Mouse (Mus musculus) neural tube, embryonic 12.5 days (tissue): Measurements from ENCODE around the gene Wwox. TPM values are rescaled to one million over a fixed set of nuclear protein-coding genes. Genes with fewer than 3 reads are reported as not detected.

Experiments used
- ATAC-seq: fragments of 200-750 bp; cut with Nextera tagmentation; 2 replicates; pipeline ENCODE4 v1.8.0; 2017; ENCODE audit warnings: low read depth, mild to moderate bottlenecking, moderate TSS enrichment, moderate library complexity; ENCODE audit not compliant: low FRiP score
- H3K27ac ChIP-seq: fragments of 300-500 bp; sonication (generic); 2 replicates; pipeline ENCODE4 v1.5.1; 2016
- H3K27me3 ChIP-seq: fragments of 300-500 bp; sonication (generic); replicated peaks from 2 replicates; pipeline ENCODE4 v1.6.1; 2016; ENCODE audit warnings: mild to moderate bottlenecking
- H3K36me3 ChIP-seq: fragments of 300-500 bp; sonication (generic); 2 replicates; pipeline ENCODE4 v1.6.1; 2016; ENCODE audit warnings: mild to moderate bottlenecking
- H3K4me1 ChIP-seq: fragments of 300-500 bp; sonication (generic); 2 replicates; pipeline ENCODE4 v1.6.1; 2016
- H3K4me2 ChIP-seq: fragments of 300-500 bp; sonication (generic); replicated peaks from 2 replicates; pipeline ENCODE4 v1.6.1; 2016; ENCODE audit warnings: mild to moderate bottlenecking
- H3K4me3 ChIP-seq: fragments of 300-500 bp; sonication (generic); 2 replicates; pipeline ENCODE4 v1.5.1; 2016
- H3K9ac ChIP-seq: fragments of 300-500 bp; sonication (generic); 2 replicates; pipeline ENCODE4 v1.6.1; 2016; ENCODE audit warnings: mild to moderate bottlenecking
- H3K9me3 ChIP-seq: fragments of 300-500 bp; sonication (generic); 2 replicates; pipeline ENCODE4 v1.6.1; 2016; ENCODE audit warnings: mild to moderate bottlenecking
- WGBS: fragments of 180-500 bp; shearing (Covaris S2); methylation state at CpG from one replicate; pipeline ENCODE4 v1.1.7; 2016; 5-methylcytosine and 5-hydroxymethylcytosine counted together
- polyA plus RNA-seq: library from polyadenylated mRNA; unstranded; fragments of >200 nt; fragmentation: Nextera tagmentation; extraction: Ambion mirVana; gene quantifications from 2 replicates; pipeline ENCODE4 v1.2.1, GENCODE M21; 2016

Wwox gene
- polyA plus RNA-seq, 1 experiment from 2014 or later, result 12.7 TPM

- peaks cover 5% of the 10 kb centered on the region; the same call in 1 of the 2 replicates for H3K4me1 ChIP-seq
- no peaks in the 10 kb centered on the region for H3K36me3 ChIP-seq
- H3K27me3 ChIP-seq, result no peaks in the 10 kb centered on the region
- H3K4me3 ChIP-seq, result no peak overlapping the region
- 83% methylated on average over 6 of the region's 6 CpGs for WGBS
- H3K9me3 ChIP-seq, result no peaks in the 10 kb centered on the region
- no peak overlapping the region for H3K4me2 ChIP-seq
- H3K9ac ChIP-seq, result no peak overlapping the region
- H3K27ac ChIP-seq, result no peak overlapping the region
- ATAC-seq, result no peak
These were observed 746.0 kb downstream of the Wwox start for GRCm38 (mm10) chr8:115185431-115185964.

GRCm38 (mm10) chr8:115186121-115186811 lies 746.8 kb downstream of the Wwox start:
- Histone ChIP-seq H3K36me3 (no peaks in the 10 kb centered on the region), H3K27ac (no peak overlapping the region), H3K4me3 (no peak overlapping the region), H3K9me3 (no peaks in the 10 kb centered on the region), H3K4me1 (peaks cover 5% of the 10 kb centered on the region; the same call in 1 of the 2 replicates), H3K27me3 (no peaks in the 10 kb centered on the region), H3K4me2 (no peak overlapping the region), H3K9ac (no peak overlapping the region)
- ATAC-seq, result no peak
- WGBS, result 79% methylated on average over 13 of the region's 13 CpGs

GRCm38 (mm10) chr8:115186882-115187281 lies 747.4 kb downstream of the Wwox start:
- no peaks in the 10 kb centered on the region for H3K36me3 ChIP-seq
- peaks cover 5% of the 10 kb centered on the region; the same call in 1 of the 2 replicates for H3K4me1 ChIP-seq
- 13% methylated on average over 2 of the region's 2 CpGs for WGBS
- H3K9ac ChIP-seq, result no peak overlapping the region
- no peak overlapping the region for H3K27ac ChIP-seq
- H3K4me3 ChIP-seq, result no peak overlapping the region
- no peaks in the 10 kb centered on the region for H3K9me3 ChIP-seq
- no peak overlapping the region for H3K4me2 ChIP-seq
- no peaks in the 10 kb centered on the region for H3K27me3 ChIP-seq
- no peak for ATAC-seq

GRCm38 (mm10) chr8:115188446-115188845 lies 749.0 kb downstream of the Wwox start:
- H3K9me3 ChIP-seq, result no peaks in the 10 kb centered on the region
- H3K4me2 ChIP-seq, result no peak overlapping the region
- WGBS, result 74% methylated on average over 4 of the region's 4 CpGs
- no peaks in the 10 kb centered on the region for H3K36me3 ChIP-seq
- H3K27me3 ChIP-seq, result no peaks in the 10 kb centered on the region
- H3K4me3 ChIP-seq, result no peak overlapping the region
- no peak overlapping the region for H3K27ac ChIP-seq
- no peak for ATAC-seq
- H3K4me1 ChIP-seq, result peaks cover 5% of the 10 kb centered on the region; the same call in 1 of the 2 replicates
- H3K9ac ChIP-seq, result no peak overlapping the region

GRCm38 (mm10) chr8:115189836-115190235 lies 750.4 kb downstream of the Wwox start:
- Histone ChIP-seq H3K4me1 (peaks cover 5% of the 10 kb centered on the region; the same call in 1 of the 2 replicates), H3K4me3 (no peak overlapping the region), H3K4me2 (no peak overlapping the region), H3K36me3 (no peaks in the 10 kb centered on the region), H3K27me3 (no peaks in the 10 kb centered on the region), H3K9ac (no peak overlapping the region), H3K9me3 (no peaks in the 10 kb centered on the region), H3K27ac (no peak overlapping the region)
- no peak for ATAC-seq
- 83% methylated on average over 11 of the region's 11 CpGs for WGBS

GRCm38 (mm10) chr8:115193767-115194166 lies 754.3 kb downstream of the Wwox start:
- Histone ChIP-seq H3K27me3 (0 out of 2 replicates have a peak, but pooled peaks cover 4% of the 10 kb centered on the region), H3K27ac (no peak overlapping the region), H3K36me3 (no peaks in the 10 kb centered on the region), H3K9me3 (no peaks in the 10 kb centered on the region; the same call in 1 of the 2 replicates), H3K4me3 (no peak overlapping the region), H3K9ac (no peak overlapping the region), H3K4me1 (no peaks in the 10 kb centered on the region), H3K4me2 (no peak overlapping the region)
- 86% methylated on average over 2 of the region's 2 CpGs for WGBS
- no peak for ATAC-seq

- Histone ChIP-seq H3K9ac (no peak overlapping the region), H3K27ac (no peak overlapping the region), H3K36me3 (no peaks in the 10 kb centered on the region), H3K4me1 (peaks cover 5% of the 10 kb centered on the region; the same call in 1 of the 2 replicates), H3K4me2 (no peak overlapping the region), H3K9me3 (no peaks in the 10 kb centered on the region; the same call in 1 of the 2 replicates), H3K27me3 (0 out of 2 replicates have a peak, but pooled peaks cover 6% of the 10 kb centered on the region), H3K4me3 (no peak overlapping the region)
- no peak for ATAC-seq
- 93% methylated on average over 10 of the region's 10 CpGs for WGBS
These were observed 755.9 kb downstream of the Wwox start for GRCm38 (mm10) chr8:115195334-115195733.

GRCm38 (mm10) chr8:115196859-115197258 lies 757.4 kb downstream of the Wwox start:
- ATAC-seq, result 0 out of 2 replicates have a peak, but pooled peaks have one; percentile 21
- H3K27ac ChIP-seq, result no peak overlapping the region
- H3K36me3 ChIP-seq, result no peaks in the 10 kb centered on the region
- peaks cover 5% of the 10 kb centered on the region; the same call in 1 of the 2 replicates for H3K4me1 ChIP-seq
- 64% methylated on average over 2 of the region's 2 CpGs for WGBS
- no peak overlapping the region for H3K4me3 ChIP-seq
- no peak overlapping the region for H3K4me2 ChIP-seq
- H3K9me3 ChIP-seq, result no peaks in the 10 kb centered on the region; the same call in 1 of the 2 replicates
- H3K9ac ChIP-seq, result no peak overlapping the region
- H3K27me3 ChIP-seq, result 0 out of 2 replicates have a peak, but pooled peaks cover 6% of the 10 kb centered on the region

GRCm38 (mm10) chr8:115199204-115199603 lies 759.7 kb downstream of the Wwox start:
- no peak overlapping the region; the same call in 1 of the 2 replicates for H3K4me2 ChIP-seq
- ATAC-seq, result no peak
- WGBS, result 16% methylated on average over 4 of the region's 4 CpGs

GRCm38 (mm10) chr8:115199616-115200150 lies 760.2 kb downstream of the Wwox start:
- no peak overlapping the region for H3K9ac ChIP-seq
- H3K27me3 ChIP-seq, result 0 out of 2 replicates have a peak, but pooled peaks cover 6% of the 10 kb centered on the region
- 17% methylated on average over 14 of the region's 14 CpGs for WGBS
- H3K4me1 ChIP-seq, result peaks cover 5% of the 10 kb centered on the region; the same call in 1 of the 2 replicates
- H3K36me3 ChIP-seq, result no peaks in the 10 kb centered on the region
- no peaks in the 10 kb centered on the region; the same call in 1 of the 2 replicates for H3K9me3 ChIP-seq
- ATAC-seq, result no peak
- no peak overlapping the region; the same call in 1 of the 2 replicates for H3K4me2 ChIP-seq
- H3K27ac ChIP-seq, result no peak overlapping the region
- no peak overlapping the region for H3K4me3 ChIP-seq

More at GRCm38 (mm10) chr8:115199204-115199603, 759.7 kb downstream of the Wwox start:
- no peak overlapping the region for H3K27ac ChIP-seq
- peaks cover 5% of the 10 kb centered on the region; the same call in 1 of the 2 replicates for H3K4me1 ChIP-seq
- H3K36me3 ChIP-seq, result no peaks in the 10 kb centered on the region
- no peak overlapping the region for H3K4me3 ChIP-seq
- no peak overlapping the region for H3K9ac ChIP-seq
- H3K27me3 ChIP-seq, result 0 out of 2 replicates have a peak, but pooled peaks cover 6% of the 10 kb centered on the region
- no peaks in the 10 kb centered on the region; the same call in 1 of the 2 replicates for H3K9me3 ChIP-seq

- H3K4me3 ChIP-seq, result no peak overlapping the region
- no peak overlapping the region for H3K4me2 ChIP-seq
- H3K9me3 ChIP-seq, result no peaks in the 10 kb centered on the region
- H3K36me3 ChIP-seq, result no peaks in the 10 kb centered on the region
- peaks cover 5% of the 10 kb centered on the region; the same call in 1 of the 2 replicates for H3K4me1 ChIP-seq
- H3K9ac ChIP-seq, result no peak overlapping the region
- no peak overlapping the region for H3K27ac ChIP-seq
- ATAC-seq, result no peak
- 29% methylated on average over 7 of the region's 7 CpGs for WGBS
- H3K27me3 ChIP-seq, result 0 out of 2 replicates have a peak, but pooled peaks cover 6% of the 10 kb centered on the region
These were observed 762.3 kb downstream of the Wwox start for GRCm38 (mm10) chr8:115201726-115202125.

GRCm38 (mm10) chr8:115207480-115207879 lies 768.0 kb downstream of the Wwox start:
- Histone ChIP-seq H3K4me1 (peaks cover 10% of the 10 kb centered on the region; the same call in 1 of the 2 replicates), H3K9ac (no peak overlapping the region), H3K27me3 (0 out of 2 replicates have a peak, but pooled peaks cover 4% of the 10 kb centered on the region), H3K36me3 (no peaks in the 10 kb centered on the region), H3K9me3 (no peaks in the 10 kb centered on the region), H3K4me2 (no peak overlapping the region), H3K4me3 (no peak overlapping the region), H3K27ac (no peak overlapping the region)
- no peak for ATAC-seq
- WGBS, result 69% methylated on average over 11 of the region's 11 CpGs
